Mouse (Mus musculus) cerebellum, postnatal 10 days (tissue): ENCODE measurements around the gene Slc22a17.

Source experiments
- DNase-seq, 2 experiments: peaks; one replicate each; pipeline ENCODE4 v3.0.0; 2021; ENCODE audit warnings: mixed read lengths in 2 of 2

The Slc22a17 gene

DNA sequence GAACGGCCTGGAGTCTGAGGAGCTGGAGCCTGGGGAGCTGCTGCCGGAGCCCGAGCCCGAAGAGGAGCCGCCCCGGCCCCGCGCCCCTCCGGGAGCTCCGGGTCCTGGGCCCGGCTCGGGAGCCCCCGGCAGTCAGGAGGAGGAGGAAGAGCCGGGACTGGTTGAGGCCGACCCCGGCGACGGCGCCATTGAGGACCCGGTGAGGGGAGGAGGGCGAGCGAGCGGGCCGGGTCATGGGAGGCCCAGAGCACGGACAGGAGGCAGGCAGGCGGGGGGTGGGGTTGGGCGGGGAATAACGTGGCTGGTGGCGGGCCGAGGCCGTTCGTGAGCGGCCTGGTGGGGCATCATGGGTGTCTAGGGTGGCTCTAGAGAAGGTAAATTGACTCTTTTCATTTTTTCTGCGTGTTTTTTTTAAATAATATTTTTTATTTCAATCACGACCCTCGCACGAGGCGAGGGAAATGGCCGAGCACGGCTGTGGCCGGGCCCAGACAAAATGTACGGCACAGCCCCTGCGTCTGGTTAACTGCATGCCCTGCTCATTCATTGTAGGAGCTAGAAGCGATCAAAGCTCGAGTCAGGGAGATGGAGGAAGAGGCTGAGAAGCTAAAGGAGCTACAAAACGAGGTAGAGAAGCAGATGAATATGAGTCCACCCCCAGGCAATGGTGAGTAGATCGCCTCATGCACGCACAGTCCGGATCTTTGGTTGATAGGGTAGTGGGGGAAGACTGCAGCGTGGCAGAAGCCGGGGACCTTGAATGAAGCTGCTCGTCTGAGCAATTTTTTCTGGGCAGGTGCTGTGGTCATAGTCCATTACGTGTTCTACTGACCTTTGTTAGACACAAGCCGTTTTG, 18.4 kb downstream of the Slc22a17 start:
- DNase-seq: peak; percentile 82

DNA sequence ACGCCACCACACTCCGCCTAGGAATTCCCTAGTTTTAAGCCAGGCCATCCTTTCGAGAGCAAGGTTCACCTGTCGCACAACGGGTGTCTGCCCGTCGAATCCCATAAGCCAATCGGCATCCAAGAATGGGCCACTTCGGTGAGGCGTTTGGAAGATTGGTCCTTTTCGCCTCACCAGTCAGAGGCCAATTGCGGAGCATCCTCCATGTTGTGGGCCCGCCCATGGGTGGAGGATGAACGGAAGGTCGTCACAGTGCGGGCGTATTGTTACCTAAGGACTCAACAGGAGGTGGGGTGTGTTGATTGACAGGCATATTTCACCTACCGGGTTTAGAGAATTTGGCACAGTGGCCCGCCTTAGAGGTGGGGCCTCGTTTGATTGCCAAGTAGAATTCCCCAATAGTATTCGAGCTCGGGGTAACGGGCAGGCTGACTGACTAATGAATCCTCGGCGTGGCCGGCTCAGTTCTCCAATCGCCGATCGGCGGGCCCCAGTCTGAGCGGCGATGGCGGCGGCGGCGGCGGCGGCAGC, 19.2 kb downstream of the Slc22a17 start:
- DNase-seq: peak; percentile 98

DNA sequence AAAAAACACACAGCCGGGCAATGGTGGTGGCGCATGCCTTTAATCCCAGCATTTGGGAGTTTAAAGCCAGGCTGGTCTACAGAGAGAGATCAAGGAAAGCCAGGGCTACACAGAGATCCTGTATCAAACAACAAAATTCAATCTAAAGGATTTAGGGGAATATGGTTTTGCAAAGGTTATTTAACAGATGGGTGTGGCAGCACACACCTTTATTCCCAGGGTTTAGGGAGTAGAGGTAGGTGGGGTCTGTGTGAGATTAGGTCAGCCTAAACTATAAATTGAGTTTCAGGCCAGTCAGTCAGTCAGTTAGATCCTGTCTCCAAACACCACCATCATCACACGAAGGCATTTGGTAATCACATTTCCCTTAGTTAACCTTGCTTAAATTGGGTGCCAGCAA, 20.7 kb downstream of the Slc22a17 start, which contains the start of gene Pabpn1:
TSS of gene Pabpn1 (plus strand) at position 301 of the 400 bp plus-strand sequence.
- no peak for DNase-seq

- DNase-seq: no peak
Observed at GRCm38 (mm10) chr14:54885309-54885708, 27.6 kb downstream of the Slc22a17 start.

DNA sequence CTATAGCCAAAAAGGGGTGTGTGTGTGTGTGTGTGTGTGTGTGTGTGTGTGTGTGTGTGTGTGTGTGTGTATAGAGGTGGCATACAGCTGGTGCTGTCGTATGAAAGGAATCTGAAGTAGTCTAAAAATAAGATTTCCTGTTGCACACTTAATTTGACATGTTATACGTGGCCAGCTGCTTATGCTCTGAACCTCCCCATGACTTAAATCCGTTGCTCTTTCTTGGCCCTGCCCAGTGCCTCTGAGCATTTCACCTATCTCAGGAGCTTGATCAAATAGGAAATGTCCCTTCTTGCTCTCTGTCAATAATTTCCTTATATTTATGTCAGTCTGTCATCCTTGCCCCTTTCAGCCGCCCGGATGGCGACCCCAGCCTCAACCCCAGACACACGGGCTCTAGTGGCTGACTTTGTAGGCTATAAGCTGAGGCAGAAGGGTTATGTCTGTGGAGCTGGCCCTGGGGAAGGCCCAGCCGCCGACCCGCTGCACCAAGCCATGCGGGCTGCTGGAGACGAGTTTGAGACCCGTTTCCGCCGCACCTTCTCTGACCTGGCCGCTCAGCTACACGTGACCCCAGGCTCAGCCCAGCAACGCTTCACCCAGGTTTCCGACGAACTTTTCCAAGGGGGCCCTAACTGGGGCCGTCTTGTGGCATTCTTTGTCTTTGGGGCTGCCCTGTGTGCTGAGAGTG, 28.8 kb downstream of the Slc22a17 start:
- peak in 1 of 2 experiments; percentile 23 for DNase-seq

GRCm38 (mm10) chr14:54883154-54884021, 29.5 kb downstream of the Slc22a17 start, which contains the start of the genes Bcl2l2 and Gm20521:
Gene Bcl2l2, plus strand, starts transcription at chr14:54883377.
Gene Gm20521, plus strand, starts transcription at chr14:54883441.
- peak; percentile 95 to 96 for DNase-seq

- DNase-seq: peak; percentile 87
Observed at GRCm38 (mm10) chr14:54877048-54877715, 35.8 kb downstream of the Slc22a17 start, which contains the start of gene Ppp1r3e. Gene Ppp1r3e, minus strand, starts transcription at chr14:54877550.

DNA sequence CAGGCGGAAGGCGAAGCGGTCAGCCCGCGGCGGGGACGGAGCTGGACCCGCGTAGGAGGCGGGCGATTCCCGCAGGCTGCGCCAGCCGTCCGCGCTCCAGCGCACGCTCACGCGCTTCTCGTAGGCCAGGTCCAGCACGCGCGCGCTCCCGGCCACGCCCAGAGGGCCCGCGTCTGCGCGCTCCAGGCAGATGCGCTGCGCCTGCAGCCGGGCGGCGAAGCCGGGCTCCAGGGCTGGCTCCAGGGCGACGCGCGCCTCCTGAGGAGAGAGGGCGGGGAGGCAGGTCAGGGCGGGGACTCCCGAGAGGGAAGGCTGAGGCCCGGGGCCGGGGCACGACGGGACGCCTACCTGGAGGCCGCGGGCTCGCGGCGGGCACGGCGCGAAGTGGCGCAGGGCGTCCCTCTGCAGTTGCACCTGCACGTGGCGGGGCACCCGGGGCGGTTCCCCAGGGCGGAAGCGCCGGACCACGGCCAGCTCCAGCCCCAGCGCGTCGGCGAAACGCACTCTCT, 36.3 kb downstream of the Slc22a17 start:
- peak; percentile 95 to 97 for DNase-seq

- peak in 1 of 2 experiments; percentile 28 for DNase-seq
Observed at GRCm38 (mm10) chr14:54875844-54876538, 36.9 kb downstream of the Slc22a17 start.

DNA sequence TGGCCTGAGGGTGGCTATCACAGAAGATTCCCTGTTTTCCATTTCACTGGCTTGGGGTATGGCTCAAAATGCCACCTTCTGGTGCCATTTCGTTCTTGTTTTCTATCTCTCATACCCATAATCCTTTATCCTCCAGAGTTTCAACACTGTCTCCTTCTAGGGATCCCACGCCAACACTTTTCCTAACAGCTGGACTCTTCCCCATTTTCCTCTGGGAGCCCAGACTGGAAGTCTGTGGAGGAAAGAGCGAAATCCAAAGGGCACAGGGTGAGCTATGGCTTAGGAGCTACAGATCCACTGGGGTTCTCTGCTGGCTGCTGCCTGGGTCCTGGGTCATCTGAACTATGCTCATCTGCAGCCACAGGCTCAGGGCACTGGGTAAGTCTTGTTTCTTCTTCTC, 38.8 kb downstream of the Slc22a17 start:
- DNase-seq: no peak

DNA sequence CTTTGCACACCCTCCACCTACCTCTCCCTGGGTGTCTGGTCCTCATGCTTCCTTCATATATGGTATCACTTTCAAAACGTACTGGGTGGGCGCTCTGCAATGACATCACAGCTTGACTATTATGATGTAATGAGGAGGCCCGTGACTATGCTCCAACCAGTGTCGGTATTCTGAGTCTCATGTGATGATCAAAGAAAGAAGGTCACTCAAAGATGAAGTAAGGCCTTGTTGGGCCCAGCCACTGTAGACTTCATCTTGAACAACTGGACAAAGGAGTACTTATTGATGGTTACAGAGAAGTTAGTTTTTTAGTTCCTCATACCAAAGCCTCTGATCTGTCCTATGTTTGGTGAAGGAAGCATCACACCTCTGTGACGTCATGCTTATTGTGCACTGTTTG, 42.1 kb downstream of the Slc22a17 start, which contains the start of gene Homez:
TSS of gene Homez (minus strand) at position 101 of the 400 bp plus-strand sequence.
- DNase-seq: no peak

GRCm38 (mm10) chr14:54868026-54868425, 44.9 kb downstream of the Slc22a17 start:
- no peak for DNase-seq

DNA sequence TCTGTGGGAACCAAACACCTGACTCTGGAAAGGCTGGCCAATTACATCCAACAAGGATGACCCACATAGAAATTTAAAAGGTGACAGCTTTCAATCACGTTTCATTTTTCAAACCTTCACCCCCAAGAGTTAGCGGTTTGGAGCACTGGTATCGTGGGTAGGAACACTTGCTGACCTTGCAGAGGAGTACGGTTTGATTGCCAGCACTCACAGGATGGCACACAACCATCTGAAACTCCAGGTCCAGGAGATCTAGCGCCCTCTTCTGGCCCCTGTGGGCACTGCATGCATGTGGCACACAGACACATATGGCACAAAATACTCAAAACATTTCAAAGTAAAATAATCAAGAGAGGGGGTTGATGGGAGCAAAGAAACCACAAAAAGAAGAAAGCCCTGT, 46.0 kb downstream of the Slc22a17 start:
- DNase-seq: peak; percentile 49 to 58

- no peak for DNase-seq
Observed at GRCm38 (mm10) chr14:54866268-54866667, 46.7 kb downstream of the Slc22a17 start.

DNA sequence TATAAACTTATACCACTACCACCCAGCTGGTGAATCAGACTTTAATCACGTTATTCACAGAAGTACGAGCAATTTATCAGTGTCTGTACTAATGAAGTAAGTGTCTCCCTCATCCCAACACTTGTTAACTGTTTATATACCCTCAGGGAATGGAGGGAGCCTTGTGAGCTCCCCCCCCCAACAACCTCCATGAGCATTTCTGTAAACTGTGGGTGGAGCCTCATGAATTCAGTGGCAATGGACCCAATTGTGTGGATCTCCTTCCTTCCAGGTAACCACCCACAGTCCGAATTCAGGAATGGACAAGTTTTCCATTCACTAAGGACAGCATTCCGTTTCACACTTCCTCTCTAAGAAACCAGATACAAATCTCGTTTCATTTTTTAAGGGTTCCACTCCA, 47.3 kb downstream of the Slc22a17 start:
- DNase-seq: no peak

DNA sequence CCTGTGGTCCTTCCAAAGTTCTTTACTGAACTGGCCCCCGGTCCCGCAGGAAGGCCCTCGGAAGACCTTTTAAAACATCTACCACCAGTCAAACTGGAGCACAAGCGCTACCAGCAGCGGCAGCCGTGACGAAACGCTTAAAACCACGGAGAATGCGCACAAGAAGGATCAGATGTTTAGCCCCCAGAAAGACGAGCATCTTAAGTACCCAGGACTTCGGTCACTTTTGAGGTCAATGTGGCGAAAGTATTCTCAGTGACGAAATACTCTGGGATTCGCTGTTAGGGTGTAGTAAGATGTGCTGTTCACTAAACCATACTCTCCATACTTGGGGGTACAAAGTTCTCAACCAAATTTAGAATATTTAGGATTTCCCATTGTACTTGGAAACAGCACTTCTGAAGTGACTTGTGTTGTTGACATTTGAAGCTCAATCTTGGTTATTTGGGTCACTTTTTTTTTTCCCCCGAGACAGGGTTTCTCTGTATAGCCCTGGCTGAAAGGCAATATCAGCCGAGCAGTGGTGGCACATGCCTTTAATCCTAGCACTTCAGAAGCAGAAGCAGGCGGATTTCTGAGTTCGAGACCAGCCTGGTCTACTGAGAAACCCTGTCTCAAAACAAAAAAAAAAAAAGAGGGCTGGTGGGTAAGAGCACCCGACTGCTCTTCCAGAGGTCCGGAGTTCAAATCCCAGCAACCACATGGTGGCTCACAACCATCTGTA, 48.5 kb downstream of the Slc22a17 start:
- no peak for DNase-seq

GRCm38 (mm10) chr14:54863501-54864312, 49.2 kb downstream of the Slc22a17 start:
- peak; percentile 96 to 97 for DNase-seq

- DNase-seq: peak; percentile 84 to 89
Observed at GRCm38 (mm10) chr14:54860511-54860910, 52.4 kb downstream of the Slc22a17 start.

- peak; percentile 83 to 88 for DNase-seq
Observed at GRCm38 (mm10) chr14:54857891-54858290, 55.0 kb downstream of the Slc22a17 start.
